Mouse (Mus musculus): ENCODE data around the gene A2ml1. TPM values are rescaled to one million over a fixed set of nuclear protein-coding genes. Genes with fewer than 3 reads are reported as not detected.

Gene A2ml1
- total RNA-seq, 2 experiments from 2014 or later = 11.5 to 15.1 TPM

Other genes with a start within 250 kb of the A2ml1 start
- 10 to 100 TPM; 14.3 to 21.9 TPM for gene Tulp3, start 225.8 kb downstream of the A2ml1 start, total RNA-seq (2021)
- 10 to 100 TPM; 17.8 TPM for gene Rhno1, start 218.7 kb downstream of the A2ml1 start, total RNA-seq (2021)
- 1 to 10 TPM; 1.2 TPM for gene Foxm1, start 218.6 kb downstream of the A2ml1 start, total RNA-seq (2021)
- gene Tex52, start 206.2 kb downstream of the A2ml1 start, total RNA-seq (2021) = 1 to 10 TPM; 1.1 TPM
- 1 to 10 TPM in 1 of 2 experiments, not detected in 1; 1.0 TPM for gene Gm44596, start 206.1 kb downstream of the A2ml1 start, total RNA-seq (2021)
- gene Nrip2, start 182.3 kb downstream of the A2ml1 start, total RNA-seq (2021) = 10 to 100 TPM in 1 of 2 experiments, 1 to 10 TPM in 1; 9.4 to 11.9 TPM
- 10 to 100 TPM; 29.7 to 30.7 TPM for gene Itfg2, start 156.7 kb downstream of the A2ml1 start, total RNA-seq (2021)
- gene Fkbp4, start 142.9 kb downstream of the A2ml1 start, total RNA-seq (2021) = 100 to 1,000 TPM; 115 to 118 TPM
- not detected for gene Pzp, start 54.9 kb downstream of the A2ml1 start, total RNA-seq (2021)
- not detected for gene Klrb1a, start 41.9 kb upstream of the A2ml1 start, total RNA-seq (2021)
- gene Clec2h, start 80.8 kb upstream of the A2ml1 start, total RNA-seq (2021) = not detected
- gene Klrb1, start 141.5 kb upstream of the A2ml1 start, total RNA-seq (2021) = not detected
- gene Klrb1c, start 207.6 kb upstream of the A2ml1 start, total RNA-seq (2021) = not detected
- not detected for gene Gm44511, start 244.7 kb upstream of the A2ml1 start, total RNA-seq (2021)
- gene Klrb1b, start 244.7 kb upstream of the A2ml1 start, total RNA-seq (2021) = not detected